Mouse (Mus musculus): Measurements from ENCODE around the gene Antxr2. TPM values are rescaled to one million over a fixed set of nuclear protein-coding genes. Genes with fewer than 3 reads are reported as not detected.

The Antxr2 gene
- polyA plus RNA-seq, 1 experiment, result 33.6 TPM

DNA sequence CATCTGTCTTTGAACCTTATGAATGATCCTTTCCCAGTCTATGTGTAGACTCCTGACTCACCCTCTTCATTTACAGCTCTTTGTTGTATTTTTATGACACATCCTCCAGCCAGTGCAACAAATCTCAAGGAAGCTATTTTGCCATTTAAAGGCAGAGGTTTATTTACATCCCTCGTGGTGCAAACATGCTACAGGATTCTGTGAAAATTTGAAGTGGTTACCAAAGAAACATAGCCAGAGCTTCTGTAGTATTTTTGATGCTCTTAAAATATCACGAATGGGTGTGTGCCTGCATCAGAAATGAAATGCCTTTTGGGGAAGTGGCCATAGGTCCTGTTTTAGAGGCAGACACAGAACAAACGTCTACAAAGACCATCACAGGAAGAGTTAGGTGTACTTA, 146.7 kb downstream of the Antxr2 start:
- Histone ChIP-seq H3K4me3 (ENCODE audit: insufficient read depth, poor library complexity, severe bottlenecking) (no peak overlapping the region), H3K36me3 (ENCODE audit: control insufficient read depth, insufficient read depth) (peaks cover 36% of the 10 kb centered on the region), H3ac (ENCODE audit: control insufficient read depth, insufficient read length, low read depth) (no peak overlapping the region), H3K27me3 (ENCODE audit: control insufficient read depth, insufficient read depth, insufficient read length) (no peaks in the 10 kb centered on the region), H3K79me2 (ENCODE audit: control insufficient read depth, insufficient read depth) (no peaks in the 10 kb centered on the region), H3K79me3 (ENCODE audit: low read depth) (no peaks in the 10 kb centered on the region)
- no peak for TF ChIP-seq CTCF (IDR thresholded peaks at IDR 0.05; ENCODE audit: control insufficient read depth, insufficient read depth, insufficient read length)
- TF ChIP-seq MYOD1 (IDR thresholded peaks at IDR 0.05; ENCODE audit: control insufficient read depth, insufficient read length, low read depth), result no peak
- no peak for TF ChIP-seq USF1 (IDR thresholded peaks at IDR 0.05; ENCODE audit: low read depth)
- TF ChIP-seq MYOG (IDR thresholded peaks at IDR 0.05; ENCODE audit: control insufficient read depth, extremely low read depth, insufficient read length), result no peak
- TF ChIP-seq CEBPB (IDR thresholded peaks at IDR 0.05; ENCODE audit: low read depth), result no peak
- no peak for TF ChIP-seq MAX (IDR thresholded peaks at IDR 0.05)
- TF ChIP-seq FOSL1 (IDR thresholded peaks at IDR 0.05; ENCODE audit: insufficient read depth, low read length, poor library complexity, severe bottlenecking), result no peak

DNA sequence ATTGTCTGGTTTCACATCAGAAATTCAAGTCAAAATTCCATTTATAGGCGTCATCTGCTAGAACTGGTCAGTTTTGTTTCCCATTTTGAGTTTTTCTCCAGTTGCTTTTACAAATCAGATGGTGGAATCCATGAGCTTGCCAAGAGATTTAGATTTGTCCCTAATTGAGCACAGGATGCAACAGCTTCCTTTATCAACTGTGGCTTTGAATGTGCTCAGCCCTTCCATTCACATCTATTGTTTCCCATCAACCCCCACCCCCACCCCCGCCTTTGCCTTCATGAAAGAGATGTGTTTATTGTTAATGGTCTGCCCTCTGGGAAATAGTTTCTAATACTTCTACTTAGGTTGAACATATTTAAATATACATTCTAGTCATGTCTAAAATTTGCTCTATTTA, 149.4 kb downstream of the Antxr2 start:
- no peaks in the 10 kb centered on the region for H3K79me2 ChIP-seq (ENCODE audit: control insufficient read depth, insufficient read depth)
- no peak overlapping the region for H3ac ChIP-seq (ENCODE audit: control insufficient read depth, insufficient read length, low read depth)
- TF ChIP-seq CTCF (IDR thresholded peaks at IDR 0.05; ENCODE audit: control insufficient read depth, insufficient read depth, insufficient read length) (no peak), MYOG (IDR thresholded peaks at IDR 0.05; ENCODE audit: control insufficient read depth, extremely low read depth, insufficient read length) (no peak), USF1 (IDR thresholded peaks at IDR 0.05; ENCODE audit: low read depth) (no peak), MYOD1 (IDR thresholded peaks at IDR 0.05; ENCODE audit: control insufficient read depth, insufficient read length, low read depth) (no peak), CEBPB (IDR thresholded peaks at IDR 0.05; ENCODE audit: low read depth) (no peak), MAX (IDR thresholded peaks at IDR 0.05) (no peak), FOSL1 (IDR thresholded peaks at IDR 0.05; ENCODE audit: insufficient read depth, low read length, poor library complexity, severe bottlenecking) (no peak)
- H3K4me3 ChIP-seq (ENCODE audit: insufficient read depth, poor library complexity, severe bottlenecking), result no peak overlapping the region
- peaks cover 28% of the 10 kb centered on the region for H3K36me3 ChIP-seq (ENCODE audit: control insufficient read depth, insufficient read depth)
- H3K79me3 ChIP-seq (ENCODE audit: low read depth), result no peaks in the 10 kb centered on the region
- H3K27me3 ChIP-seq (ENCODE audit: control insufficient read depth, insufficient read depth, insufficient read length), result no peaks in the 10 kb centered on the region

DNA sequence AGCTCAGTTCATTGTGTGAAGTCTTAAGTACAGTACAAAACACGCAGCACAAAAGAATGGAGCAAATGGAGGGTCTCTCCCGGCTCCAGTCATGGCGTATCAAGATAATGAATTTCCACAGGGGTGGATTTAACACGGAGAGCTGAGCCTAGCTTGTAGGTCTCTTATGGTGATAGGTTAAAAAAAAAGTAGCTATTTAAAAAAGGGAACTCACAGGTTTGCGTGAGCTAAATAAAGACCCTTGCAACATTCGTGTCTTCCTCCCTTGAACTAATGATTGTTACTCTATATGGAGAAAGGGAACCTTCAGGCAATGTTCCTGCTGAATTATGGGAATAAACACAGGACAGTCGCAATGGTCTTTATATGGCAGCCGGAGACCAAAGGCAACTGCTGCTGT, 150.7 kb downstream of the Antxr2 start:
- H3K27me3 ChIP-seq (ENCODE audit: control insufficient read depth, insufficient read depth, insufficient read length), result no peaks in the 10 kb centered on the region
- TF ChIP-seq FOSL1 (IDR thresholded peaks at IDR 0.05; ENCODE audit: insufficient read depth, low read length, poor library complexity, severe bottlenecking) (no peak), MAX (IDR thresholded peaks at IDR 0.05) (no peak), CEBPB (IDR thresholded peaks at IDR 0.05; ENCODE audit: low read depth) (no peak), USF1 (IDR thresholded peaks at IDR 0.05; ENCODE audit: low read depth) (no peak), MYOD1 (IDR thresholded peaks at IDR 0.05; ENCODE audit: control insufficient read depth, insufficient read length, low read depth) (no peak), MYOG (IDR thresholded peaks at IDR 0.05; ENCODE audit: control insufficient read depth, extremely low read depth, insufficient read length) (no peak), CTCF (IDR thresholded peaks at IDR 0.05; ENCODE audit: control insufficient read depth, insufficient read depth, insufficient read length) (no peak)
- H3K36me3 ChIP-seq (ENCODE audit: control insufficient read depth, insufficient read depth), result peaks cover 15% of the 10 kb centered on the region
- no peak overlapping the region for H3ac ChIP-seq (ENCODE audit: control insufficient read depth, insufficient read length, low read depth)
- H3K79me3 ChIP-seq (ENCODE audit: low read depth), result no peaks in the 10 kb centered on the region
- no peaks in the 10 kb centered on the region for H3K79me2 ChIP-seq (ENCODE audit: control insufficient read depth, insufficient read depth)
- no peak overlapping the region for H3K4me3 ChIP-seq (ENCODE audit: insufficient read depth, poor library complexity, severe bottlenecking)

DNA sequence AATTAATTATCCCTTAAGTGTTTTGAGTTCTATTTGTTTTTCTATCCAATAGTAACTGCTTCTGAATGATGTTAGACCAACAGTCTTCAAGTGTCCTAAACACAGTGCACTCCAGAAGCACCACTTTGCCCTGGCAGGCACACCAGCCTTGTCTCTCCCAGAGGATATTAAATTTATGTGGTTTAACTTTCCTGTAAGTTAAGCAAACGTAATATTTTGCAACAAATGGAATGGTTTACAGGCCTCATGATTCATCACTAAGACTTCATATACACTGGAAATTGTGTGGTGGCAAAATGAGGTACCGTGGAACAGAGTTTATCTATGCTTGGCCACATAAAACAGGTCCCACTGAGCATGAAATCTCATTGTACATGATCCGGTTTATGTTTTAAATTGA, 152.0 kb downstream of the Antxr2 start:
- Histone ChIP-seq H3K36me3 (ENCODE audit: control insufficient read depth, insufficient read depth) (peaks cover 3% of the 10 kb centered on the region), H3K79me2 (ENCODE audit: control insufficient read depth, insufficient read depth) (no peaks in the 10 kb centered on the region), H3ac (ENCODE audit: control insufficient read depth, insufficient read length, low read depth) (no peak overlapping the region), H3K79me3 (ENCODE audit: low read depth) (no peaks in the 10 kb centered on the region), H3K27me3 (ENCODE audit: control insufficient read depth, insufficient read depth, insufficient read length) (no peaks in the 10 kb centered on the region), H3K4me3 (ENCODE audit: insufficient read depth, poor library complexity, severe bottlenecking) (no peak overlapping the region)
- TF ChIP-seq CEBPB (IDR thresholded peaks at IDR 0.05; ENCODE audit: low read depth) (peak; percentile 62), MAX (IDR thresholded peaks at IDR 0.05) (no peak), USF1 (IDR thresholded peaks at IDR 0.05; ENCODE audit: low read depth) (no peak)

DNA sequence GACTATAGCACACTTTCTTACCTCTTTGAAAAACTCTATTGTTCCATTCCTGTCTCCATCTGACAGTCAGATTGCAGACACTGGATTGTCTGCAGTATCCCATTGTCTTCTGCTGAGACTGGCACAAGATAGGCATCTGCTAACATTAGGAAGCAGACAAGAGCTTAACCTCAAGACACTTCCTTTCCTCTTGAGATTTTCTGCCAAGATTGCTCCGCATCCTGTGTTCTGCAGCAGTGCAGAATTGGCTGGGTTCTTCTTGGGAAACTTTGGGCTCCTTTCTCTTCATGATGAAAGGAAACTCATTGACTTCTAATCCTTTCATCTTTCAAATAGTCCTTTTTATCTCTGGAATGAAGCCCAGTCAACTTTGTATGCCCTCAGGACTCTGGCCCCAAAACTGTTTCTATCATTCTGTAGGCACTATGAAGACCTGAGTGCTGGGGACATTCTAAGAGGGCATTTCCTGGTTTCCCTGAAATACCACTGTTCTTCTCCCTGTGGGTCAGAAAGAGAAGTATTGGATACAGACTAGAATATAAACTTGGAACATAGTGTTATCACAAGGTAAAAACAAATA, 152.5 kb downstream of the Antxr2 start:
- H3K27me3 ChIP-seq (ENCODE audit: control insufficient read depth, insufficient read depth, insufficient read length), result no peaks in the 10 kb centered on the region
- no peaks in the 10 kb centered on the region for H3K79me2 ChIP-seq (ENCODE audit: control insufficient read depth, insufficient read depth)
- H3ac ChIP-seq (ENCODE audit: control insufficient read depth, insufficient read length, low read depth), result no peak overlapping the region
- no peaks in the 10 kb centered on the region for H3K79me3 ChIP-seq (ENCODE audit: low read depth)
- TF ChIP-seq CTCF (IDR thresholded peaks at IDR 0.05; ENCODE audit: control insufficient read depth, insufficient read depth, insufficient read length), result no peak
- no peak for TF ChIP-seq MYOD1 (IDR thresholded peaks at IDR 0.05; ENCODE audit: control insufficient read depth, insufficient read length, low read depth)
- TF ChIP-seq CEBPB (IDR thresholded peaks at IDR 0.05; ENCODE audit: low read depth), result peak; percentile 16
- H3K4me3 ChIP-seq (ENCODE audit: insufficient read depth, poor library complexity, severe bottlenecking), result no peak overlapping the region
- H3K36me3 ChIP-seq (ENCODE audit: control insufficient read depth, insufficient read depth), result no peaks in the 10 kb centered on the region

DNA sequence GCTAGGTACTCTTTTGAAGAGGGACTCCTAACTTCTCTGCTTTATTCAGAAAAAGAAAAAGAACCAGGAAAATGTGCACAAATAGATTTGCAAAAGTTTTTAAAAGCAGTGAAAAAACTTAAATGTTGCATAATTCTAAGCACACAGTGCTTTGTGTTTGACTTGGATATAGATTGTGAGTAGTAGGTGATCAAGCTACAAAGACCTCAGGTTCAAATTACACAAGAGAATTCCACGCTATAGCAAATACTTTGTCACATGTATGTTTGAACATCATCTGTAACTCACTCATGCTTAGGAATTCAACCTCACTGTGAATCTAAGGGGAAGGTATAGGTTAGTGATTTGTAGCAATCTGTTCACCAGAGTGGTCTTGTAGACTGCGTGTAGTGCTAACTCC, 153.9 kb downstream of the Antxr2 start:
- no peak overlapping the region for H3K4me3 ChIP-seq (ENCODE audit: insufficient read depth, poor library complexity, severe bottlenecking)
- no peak for TF ChIP-seq FOSL1 (IDR thresholded peaks at IDR 0.05; ENCODE audit: insufficient read depth, low read length, poor library complexity, severe bottlenecking)
- TF ChIP-seq MYOD1 (IDR thresholded peaks at IDR 0.05; ENCODE audit: control insufficient read depth, insufficient read length, low read depth), result no peak
- TF ChIP-seq CEBPB (IDR thresholded peaks at IDR 0.05; ENCODE audit: low read depth), result no peak
- TF ChIP-seq CTCF (IDR thresholded peaks at IDR 0.05; ENCODE audit: control insufficient read depth, insufficient read depth, insufficient read length), result no peak
- TF ChIP-seq MAX (IDR thresholded peaks at IDR 0.05), result no peak
- H3K79me3 ChIP-seq (ENCODE audit: low read depth), result no peaks in the 10 kb centered on the region
- H3ac ChIP-seq (ENCODE audit: control insufficient read depth, insufficient read length, low read depth), result no peak overlapping the region
- no peaks in the 10 kb centered on the region for H3K27me3 ChIP-seq (ENCODE audit: control insufficient read depth, insufficient read depth, insufficient read length)
- H3K79me2 ChIP-seq (ENCODE audit: control insufficient read depth, insufficient read depth), result no peaks in the 10 kb centered on the region
- H3K36me3 ChIP-seq (ENCODE audit: control insufficient read depth, insufficient read depth), result no peaks in the 10 kb centered on the region

All from C2C12 (cell line).